In genomic region chr12:52406386-52406785, GRCm38 (mm10) we compare ENCODE assay signal across 23 mouse cellular contexts.
A peak's percentile ranks its signal among the peaks of the same experiment; 100 is the strongest.
DNase-seq lines count a peak whose midpoint lies in the region; ATAC-seq lines count a peak whose summit lies in the region.
"Had no signal": no experiment of that assay in that cellular context is flagged by ENCODE, and none has a peak within 500 bp of the region (broad histone marks: within the 10 kb centered on the region; RNA-seq: fewer than 3 reads in every experiment).

No protein-coding gene starts in this region.

- H3K4me2 ChIP-seq in midbrain, embryonic 11.5 days: no peak overlapping the region

- H3K36me3 ChIP-seq in midbrain, embryonic 11.5 days (ENCODE audit: control insufficient read depth, insufficient read depth, low read length): no peaks in the 10 kb centered on the region
- H3K36me3 ChIP-seq in midbrain, embryonic 10.5 days: no peaks in the 10 kb centered on the region
- H3K36me3 ChIP-seq: G1E had no signal

- no peak overlapping the region for H3K4me3 ChIP-seq in midbrain, embryonic 11.5 days (ENCODE audit: low read depth, low read length)
- no peak overlapping the region for H3K4me3 ChIP-seq in midbrain, embryonic 10.5 days

- H3K9ac ChIP-seq in midbrain, embryonic 11.5 days (ENCODE audit: low read length): no peak overlapping the region

- no peaks in the 10 kb centered on the region; the same call in 1 of the 2 replicates for H3K9me3 ChIP-seq in midbrain, embryonic 11.5 days (ENCODE audit: control insufficient read depth, low read length)
- no peaks in the 10 kb centered on the region for H3K9me3 ChIP-seq in midbrain, embryonic 10.5 days (replicated peaks)
- H3K9me3 ChIP-seq: G1E had no signal

- no peaks in the 10 kb centered on the region for H3K4me1 ChIP-seq in midbrain, embryonic 11.5 days (ENCODE audit: control insufficient read depth, insufficient read depth, low read length)
- H3K4me1 ChIP-seq in midbrain, embryonic 10.5 days: no peaks in the 10 kb centered on the region

- DNase-seq in heart, adult 11 months: peak; percentile 84
- no peak for DNase-seq in heart, adult 8-10 months (ENCODE audit: low spot score)
- peak; percentile 14 for DNase-seq in midbrain, embryonic 11.5 days (ENCODE audit: low spot score, missing footprints)
- DNase-seq in midbrain, embryonic 10.5 days (ENCODE audit: low spot score): no peak
- peak; percentile 35 for DNase-seq in testis, postnatal 10 days (ENCODE audit: low spot score)
- DNase-seq in testis, postnatal 14 days (ENCODE audit: low spot score): no peak
- peak; percentile 56 for DNase-seq in R1 (ENCODE audit: low read depth, low spot score)
- DNase-seq in right cerebral cortex, postnatal 4 days: no peak
- DNase-seq: adrenal gland, adult 2 months; adrenal gland, adult 8-10 months; adrenal gland, postnatal 10 days; adrenal gland, postnatal 14 days; adrenal gland, postnatal 25 days; adrenal gland, postnatal 36 days; B cell, adult 2 months; cerebellum, adult 11 months; cerebellum, adult 11-12 months; cerebellum, adult 18-20 months had no signal

- 78% methylated on average over 6 of the region's 6 CpGs for WGBS in midbrain, embryonic 11.5 days
- WGBS in midbrain, embryonic 10.5 days: 85% methylated on average over 6 of the region's 6 CpGs

- no peaks in the 10 kb centered on the region for H3K27me3 ChIP-seq in midbrain, embryonic 11.5 days (ENCODE audit: control insufficient read depth, insufficient read depth, low read length)
- H3K27me3 ChIP-seq in midbrain, embryonic 10.5 days (ENCODE audit: low read depth, poor library complexity, severe bottlenecking): no peaks in the 10 kb centered on the region
- H3K27me3 ChIP-seq: CH12.LX, Patski had no signal

- H3K27ac ChIP-seq in midbrain, embryonic 11.5 days (ENCODE audit: low read depth, low read length): no peak overlapping the region
- no peak overlapping the region for H3K27ac ChIP-seq in midbrain, embryonic 10.5 days (replicated peaks)

- no peak for ATAC-seq in midbrain, embryonic 11.5 days (ENCODE audit: low FRiP score)
- ATAC-seq: activated CD4-positive, CD25-positive, alpha-beta regulatory T cell, adult 4 months; CD4-positive, CD25-positive, alpha-beta regulatory T cell, adult 4 months; Patski had no signal

Comparison
In these comparisons a context has a peak if more than half of its experiments do, and no peak if none do; other contexts are left out.
1. DNase-seq: peak in heart, adult 11 months (single experiment), midbrain, embryonic 11.5 days (single experiment), testis, postnatal 10 days (single experiment) and R1 (single experiment); none in heart, adult 8-10 months (single experiment), midbrain, embryonic 10.5 days (single experiment), testis, postnatal 14 days (single experiment) and right cerebral cortex, postnatal 4 days (single experiment).